Mouse (Mus musculus) C2C12 (cell line): ENCODE measurements around the gene Cap1.

Experiments used
- CTCF ChIP-seq: IDR thresholded peaks from one replicate; pipeline ENCODE4 v1.5.1; 2011; ENCODE audit not compliant: control insufficient read depth, insufficient read depth, insufficient read length
- FOSL1 ChIP-seq: IDR thresholded peaks from one replicate; pipeline ENCODE4 v1.8.0; 2011; ENCODE audit warnings: mild to moderate bottlenecking, low read length; ENCODE audit not compliant: poor library complexity, insufficient read depth, severe bottlenecking
- MAX ChIP-seq: IDR thresholded peaks from one replicate; pipeline ENCODE4 v1.6.1; 2011; ENCODE audit warnings: mild to moderate bottlenecking, control low read depth
- MYOG ChIP-seq: IDR thresholded peaks from one replicate; pipeline ENCODE4 v1.6.1; 2011; ENCODE audit not compliant: control insufficient read depth, insufficient read length; ENCODE audit errors: extremely low read depth
- USF1 ChIP-seq: IDR thresholded peaks from one replicate; pipeline ENCODE4 v1.6.1; 2011; ENCODE audit warnings: low read depth, mild to moderate bottlenecking, control low read depth, moderate library complexity

DNA sequence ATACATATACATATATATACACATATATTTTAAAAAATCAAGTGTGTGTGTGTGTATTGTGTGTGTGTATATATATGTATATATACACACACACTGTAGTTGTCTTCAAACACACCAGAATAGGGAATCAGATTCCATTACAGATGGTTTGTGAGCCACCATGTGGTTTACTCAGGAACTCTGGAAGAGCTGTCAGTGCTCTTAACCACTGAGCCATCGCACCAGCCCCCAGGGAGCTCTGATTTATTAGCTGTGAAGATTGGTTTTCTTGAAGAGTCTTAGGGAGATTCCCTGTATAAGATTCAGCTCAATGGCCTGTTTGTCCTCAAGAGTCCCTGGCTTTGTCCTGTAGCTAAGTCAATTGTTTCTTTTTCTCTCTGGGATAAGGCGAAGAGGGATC is 47.9 kb downstream of the Cap1 start:
- no peak for TF ChIP-seq CTCF
- no peak for TF ChIP-seq MYOG
- no peak for TF ChIP-seq MAX
- TF ChIP-seq USF1, result no peak
- TF ChIP-seq FOSL1, result no peak
